In genomic region chr13:11181191-11181590, GRCm38 (mm10) we compare ENCODE assay signal across 15 mouse cellular contexts.
DNase-seq lines count a peak whose midpoint lies in the region.
"Had no signal": no experiment of that assay in that cellular context is flagged by ENCODE, and none has a peak within 500 bp of the region (broad histone marks: within the 10 kb centered on the region; RNA-seq: fewer than 3 reads in every experiment).

No protein-coding gene starts in this region.

- DNase-seq in cerebellum, postnatal 14 days, result peak; percentile 31 to 44
- DNase-seq in cerebellum, adult 8-10 months, result no peak
- DNase-seq in left cerebral cortex, postnatal 4 days, result peak; percentile 69
- no peak for DNase-seq in left cerebral cortex, postnatal 10 days (ENCODE audit: extremely low spot score in 1 of 2, low spot score in 2 of 2)
- DNase-seq in retina, adult 2 months (ENCODE audit: low read depth, low spot score), result peak; percentile 20
- DNase-seq in retina, postnatal 1 day, result no peak
- no peak for DNase-seq in adrenal gland, postnatal 25 days
- DNase-seq: adrenal gland, adult 2 months; adrenal gland, postnatal 10 days; adrenal gland, postnatal 36 days; cerebellum, adult 11-12 months; cerebellum, adult 2 months; cerebellum, adult 9-11 months; cerebellum, postnatal 36 days; embryo, embryonic 11 days had no signal

- intact Hi-C loops in left cerebral cortex, postnatal 4 days (cut with DNase I), result no loop called here
- intact Hi-C loops in left cerebral cortex, postnatal 10 days (cut with DNase I), result no loop called here

Comparison
In these comparisons a context has a peak if more than half of its experiments do, and no peak if none do; other contexts are left out.
1. DNase-seq: peak in cerebellum, postnatal 14 days (2 of 2), left cerebral cortex, postnatal 4 days (single experiment) and retina, adult 2 months (single experiment); none in cerebellum, adult 8-10 months (single experiment), left cerebral cortex, postnatal 10 days (0 of 2), retina, postnatal 1 day (single experiment) and adrenal gland, postnatal 25 days (single experiment).